Mouse (Mus musculus): ENCODE measurements around the gene Vezt.

Vezt gene

DNA sequence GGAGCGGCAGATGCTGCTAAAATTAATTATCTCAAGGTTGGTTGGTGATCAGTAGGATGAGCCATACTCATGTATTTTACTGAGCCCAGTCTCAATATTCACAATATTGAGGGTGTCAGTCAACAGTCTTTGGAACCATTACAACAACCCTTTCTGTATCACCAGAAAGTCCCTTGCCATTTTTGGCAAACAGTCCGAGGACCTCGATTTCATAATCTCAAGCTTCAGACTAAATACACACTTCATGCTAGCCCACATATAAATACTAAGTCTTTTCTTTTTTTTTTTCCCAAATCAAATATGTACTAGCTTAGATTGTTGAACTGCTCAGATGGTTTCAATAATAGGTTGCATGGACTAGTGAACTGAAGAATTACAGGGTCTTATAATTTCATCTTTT lies 84.6 kb downstream of the Vezt start:
- DNase-seq (ENCODE audit: low spot score): no peak

DNA sequence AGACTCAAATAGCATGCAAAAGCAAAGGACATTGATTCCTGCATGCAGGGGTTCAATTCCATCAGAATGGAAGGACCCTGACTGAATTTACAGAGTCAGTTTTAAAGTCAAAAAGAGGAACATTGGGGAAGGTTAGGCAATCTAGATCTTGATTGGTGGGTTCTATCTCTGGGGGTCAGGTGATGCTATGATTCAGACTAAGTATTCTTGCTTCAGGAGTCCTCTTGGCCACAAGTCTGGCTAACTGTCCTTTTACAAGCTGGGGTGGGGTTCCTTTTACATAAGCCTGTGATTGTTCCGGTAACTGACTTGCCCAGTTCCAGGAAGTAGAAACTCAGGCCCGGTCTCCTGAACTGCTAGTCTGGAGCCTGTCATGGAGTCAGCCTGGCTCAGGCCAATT lies 85.7 kb downstream of the Vezt start:
- no peak for DNase-seq (ENCODE audit: low spot score)

DNA sequence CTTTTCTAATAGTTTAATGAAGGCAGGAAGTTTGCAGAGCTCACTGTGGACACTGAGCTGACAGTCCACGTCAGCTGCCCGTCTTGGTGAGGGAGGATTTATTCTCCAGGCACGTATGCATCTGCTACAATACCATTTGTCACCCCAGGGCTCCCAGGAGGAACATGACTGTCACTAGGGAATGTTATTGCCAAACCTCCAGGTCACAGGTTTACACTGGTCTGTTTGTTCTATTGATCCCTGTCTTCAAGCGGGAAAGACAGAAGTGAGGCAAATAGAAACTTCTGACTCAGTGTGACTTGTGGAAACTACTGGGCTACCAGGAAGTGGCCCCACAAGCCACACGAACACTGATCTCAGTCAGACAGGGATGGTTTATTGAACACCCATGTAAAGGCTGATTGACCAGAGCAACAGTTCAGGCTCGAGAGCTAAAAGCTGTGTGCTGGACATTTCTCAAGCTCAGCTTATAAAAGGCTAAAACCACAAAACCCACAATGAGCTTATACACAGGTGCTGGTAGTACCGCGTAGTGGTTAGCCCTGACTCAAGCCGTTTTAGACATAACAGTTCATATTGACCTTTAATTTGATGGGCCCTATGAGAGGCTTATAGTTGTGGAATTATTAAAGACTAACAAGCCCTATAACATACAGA lies 89.6 kb downstream of the Vezt start:
- no peak for DNase-seq (ENCODE audit: low spot score)

DNA sequence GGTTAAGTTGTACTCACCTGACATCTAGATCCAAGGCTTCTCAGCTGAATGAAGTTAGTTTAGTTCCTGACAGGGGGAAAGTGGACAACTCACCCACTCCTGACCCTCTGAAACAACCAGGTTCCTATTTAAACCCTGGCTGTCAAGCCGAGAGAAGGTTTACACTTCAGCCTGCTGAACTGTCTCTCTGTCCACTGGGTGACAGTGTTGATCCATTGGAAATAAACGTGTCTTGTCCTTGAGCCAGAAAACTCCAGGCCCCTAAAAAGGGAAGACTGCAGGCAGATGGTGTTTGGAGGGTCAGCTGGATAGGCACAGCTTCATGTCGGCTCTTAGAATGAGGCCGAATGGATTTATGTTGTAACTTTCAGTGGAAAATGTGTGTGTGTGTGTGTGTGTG lies 90.3 kb downstream of the Vezt start:
- no peak for DNase-seq (ENCODE audit: low spot score)

DNA sequence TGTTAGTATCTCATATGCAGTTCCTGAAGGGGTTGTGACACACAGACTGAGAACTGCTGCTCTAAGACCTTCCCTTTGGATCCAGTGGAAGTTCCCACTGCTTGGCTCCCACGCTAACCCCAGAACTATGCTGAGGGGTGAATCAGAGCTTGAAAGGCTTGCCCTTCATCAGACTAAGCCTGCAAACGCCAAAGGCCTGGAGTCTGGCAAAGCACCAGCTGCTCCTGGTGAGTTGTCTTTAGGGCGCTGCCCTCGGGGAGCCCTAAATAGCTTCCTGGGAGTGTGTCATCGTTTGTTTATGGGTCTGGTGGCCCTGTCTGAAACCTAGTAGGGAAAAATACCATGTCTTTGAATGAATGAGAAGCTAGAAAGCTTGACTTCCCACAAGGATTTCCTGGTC lies 91.4 kb downstream of the Vezt start:
- no peak for DNase-seq (ENCODE audit: low spot score)

DNA sequence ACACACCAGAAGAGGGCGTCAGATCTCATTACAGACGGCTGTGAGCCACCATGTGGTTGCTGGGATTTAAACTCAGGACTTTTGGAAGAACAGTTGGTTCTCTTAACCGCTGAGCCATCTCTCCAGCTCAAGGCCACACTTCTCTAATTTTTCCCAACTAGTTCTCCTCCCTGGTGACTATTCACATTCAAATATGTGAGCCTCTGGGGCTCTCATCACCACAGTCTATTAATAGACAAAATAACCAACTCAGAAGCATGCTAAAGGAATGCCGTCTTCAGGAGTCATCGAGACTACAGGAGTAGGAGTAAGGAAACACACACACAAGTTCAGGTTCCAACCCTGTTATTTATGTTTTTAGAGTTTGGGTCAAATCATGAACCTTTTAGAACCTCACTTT lies 95.3 kb downstream of the Vezt start:
- DNase-seq (ENCODE audit: low spot score): no peak

DNA sequence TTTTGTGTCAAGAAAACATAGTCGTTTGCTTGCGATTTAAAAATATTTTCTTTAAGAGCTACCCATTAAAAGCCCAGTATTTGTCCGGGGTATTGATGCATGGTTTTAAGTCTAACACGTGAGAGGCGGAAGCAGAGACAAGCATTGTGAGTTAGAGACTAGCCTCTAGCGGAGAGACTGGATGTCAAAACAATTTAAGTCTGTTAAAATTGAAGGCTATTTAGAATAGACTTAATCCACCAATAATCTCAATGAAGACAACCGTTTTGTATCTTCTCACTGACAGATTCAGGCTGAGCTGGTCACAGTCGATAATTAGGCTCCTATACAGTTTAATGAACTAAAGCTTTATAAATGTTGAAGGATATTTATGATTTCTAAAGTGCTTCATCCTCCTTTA lies 95.9 kb downstream of the Vezt start:
- DNase-seq (ENCODE audit: low spot score): no peak

DNA sequence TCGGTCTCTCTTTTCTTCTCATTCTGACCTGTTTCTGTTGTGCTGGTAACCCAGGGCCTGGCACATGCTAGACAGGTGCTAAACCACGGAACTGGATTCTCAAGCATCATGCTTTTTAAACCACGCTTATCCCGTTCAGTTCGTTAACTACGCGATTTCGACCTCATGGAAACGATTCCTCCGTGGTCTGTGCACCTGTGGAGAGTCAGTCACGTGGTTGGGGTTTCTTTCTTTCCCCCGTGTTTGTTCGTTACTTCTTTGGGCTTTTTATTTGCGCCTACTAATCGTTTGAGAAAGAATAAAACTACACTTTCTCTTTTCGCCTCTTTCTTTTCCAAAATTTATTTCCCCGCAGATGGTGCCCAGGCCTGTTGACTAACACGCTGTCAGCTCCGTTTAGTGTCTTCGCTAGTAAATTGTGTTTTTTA lies 96.8 kb downstream of the Vezt start:
- no peak for DNase-seq (ENCODE audit: low spot score)

DNA sequence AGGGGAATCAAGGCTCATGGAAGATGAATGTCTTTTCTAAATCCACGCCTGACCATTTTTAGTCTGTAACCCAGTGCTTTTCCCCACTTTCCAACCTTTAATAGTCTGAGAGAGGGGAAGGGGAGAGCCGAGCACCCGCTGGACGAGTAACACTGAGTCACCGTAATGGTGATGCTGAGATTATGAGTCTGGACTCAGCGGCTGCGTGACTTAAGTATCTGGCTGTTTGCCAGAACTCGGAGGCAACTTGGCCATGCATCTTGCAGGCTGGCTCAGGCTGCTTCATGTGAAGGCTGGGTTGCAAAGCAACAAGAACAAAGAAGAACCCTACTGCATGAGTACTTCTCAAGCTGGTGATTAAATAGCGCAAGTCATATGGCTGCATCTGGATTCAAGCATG lies 101.6 kb downstream of the Vezt start:
- DNase-seq (ENCODE audit: low spot score): no peak

DNA sequence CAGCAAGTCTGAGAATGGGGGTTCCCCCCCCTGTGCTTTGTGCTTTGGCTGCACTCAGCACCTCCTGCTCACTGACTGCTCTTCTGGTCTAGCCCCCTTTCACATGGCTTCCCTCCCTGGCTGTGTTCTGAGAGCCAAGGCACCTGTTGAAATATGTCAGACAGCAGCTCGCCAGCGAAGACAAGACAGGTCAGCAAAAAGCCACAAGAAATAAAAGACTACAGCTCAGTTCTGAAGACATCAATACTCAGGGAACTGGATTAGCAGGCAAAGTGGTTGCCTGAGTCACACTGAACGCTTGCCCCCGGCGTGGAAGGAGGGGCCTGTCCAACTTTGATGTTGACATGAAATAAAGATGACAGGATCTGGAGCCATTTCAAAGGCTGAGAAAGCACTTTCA lies 102.8 kb downstream of the Vezt start:
- DNase-seq (ENCODE audit: low spot score): no peak

DNA sequence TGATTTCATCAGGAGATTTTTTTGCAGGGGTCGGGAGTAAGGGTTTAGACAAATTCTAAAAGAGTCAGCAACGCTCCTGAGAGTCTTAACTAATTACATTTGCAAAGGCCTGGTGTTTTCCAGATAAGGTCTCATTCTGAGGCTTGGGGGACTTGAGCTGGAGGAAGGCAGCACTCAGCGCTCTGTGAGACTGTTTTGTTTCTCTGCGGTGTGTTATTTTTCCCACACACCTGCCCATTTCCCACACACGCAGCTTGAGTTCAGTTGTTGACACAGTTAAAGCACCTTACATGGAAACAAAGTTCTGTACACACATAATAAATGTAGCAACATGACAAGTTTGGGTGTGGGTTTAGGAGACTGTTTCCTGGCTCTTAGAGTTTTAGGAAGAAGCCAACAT lies 103.6 kb downstream of the Vezt start:
- DNase-seq (ENCODE audit: low spot score): no peak

DNA sequence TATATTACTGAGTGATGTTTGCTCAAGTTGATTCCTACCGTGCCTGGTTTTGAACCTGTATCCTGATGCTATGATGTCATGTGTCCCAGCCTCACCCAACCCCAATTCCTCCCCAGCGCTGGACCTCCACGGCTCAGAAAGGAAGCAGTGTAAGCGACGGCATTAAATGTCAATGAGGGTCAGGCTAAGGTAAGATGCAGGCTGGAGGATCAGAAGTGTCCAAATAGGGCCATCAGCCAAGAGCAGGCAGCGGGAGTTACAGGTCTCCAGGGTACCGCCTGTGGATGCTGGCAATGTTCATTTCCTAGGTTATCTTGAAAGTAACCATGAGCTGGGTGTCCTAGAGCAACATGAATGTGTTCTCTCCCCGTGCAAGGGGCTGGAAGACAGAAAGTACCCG lies 104.2 kb downstream of the Vezt start:
- no peak for DNase-seq (ENCODE audit: low spot score)

DNA sequence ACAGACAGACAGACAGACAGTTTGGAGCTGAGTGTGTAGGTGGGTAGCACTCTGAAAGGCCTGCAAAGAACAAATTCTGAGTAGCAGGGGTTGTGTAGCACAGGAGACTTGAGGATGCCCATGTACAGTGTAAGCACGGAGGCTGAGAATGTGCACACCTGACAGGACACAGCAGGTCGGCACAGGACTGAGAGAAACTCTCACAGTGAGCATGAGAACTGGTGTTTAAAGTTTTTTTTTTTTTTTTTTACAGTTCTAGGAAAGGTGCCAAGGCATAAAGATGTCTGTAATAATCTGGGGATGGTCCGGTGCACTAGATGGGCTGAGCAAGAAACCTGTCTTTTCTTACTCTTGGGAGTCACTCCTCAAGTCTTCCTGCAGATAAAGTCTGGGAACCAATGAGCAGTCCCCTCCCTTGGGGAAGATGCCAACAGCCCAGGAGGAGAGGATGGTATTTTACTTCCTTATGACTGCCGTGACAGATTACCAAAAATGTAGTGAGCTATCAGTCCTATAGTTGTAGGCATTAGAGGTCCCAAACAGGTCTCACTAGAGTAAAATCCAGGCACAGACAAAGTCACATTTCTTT lies 105.3 kb downstream of the Vezt start:
- DNase-seq (ENCODE audit: low spot score): no peak

DNA sequence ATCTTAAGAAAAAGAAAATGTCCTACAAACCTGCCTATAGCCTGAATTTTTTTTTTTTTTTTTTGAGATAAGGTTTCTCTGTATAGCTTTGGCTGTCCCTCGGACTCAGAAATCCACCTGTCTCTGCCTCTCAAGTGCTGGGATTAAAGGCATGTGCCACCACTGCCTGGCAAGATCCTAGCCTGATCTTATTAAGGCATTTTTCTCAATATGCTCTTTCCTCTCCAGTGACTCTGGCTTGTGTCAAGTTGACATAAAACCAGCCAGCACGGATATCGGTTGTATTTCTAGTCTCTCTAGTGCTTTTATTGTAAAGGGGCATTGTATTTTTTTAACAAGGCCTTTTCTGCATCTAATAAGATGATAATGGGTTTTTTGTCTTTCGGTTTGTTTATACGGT lies 111.0 kb downstream of the Vezt start:
- no peak for DNase-seq (ENCODE audit: low spot score)

DNA sequence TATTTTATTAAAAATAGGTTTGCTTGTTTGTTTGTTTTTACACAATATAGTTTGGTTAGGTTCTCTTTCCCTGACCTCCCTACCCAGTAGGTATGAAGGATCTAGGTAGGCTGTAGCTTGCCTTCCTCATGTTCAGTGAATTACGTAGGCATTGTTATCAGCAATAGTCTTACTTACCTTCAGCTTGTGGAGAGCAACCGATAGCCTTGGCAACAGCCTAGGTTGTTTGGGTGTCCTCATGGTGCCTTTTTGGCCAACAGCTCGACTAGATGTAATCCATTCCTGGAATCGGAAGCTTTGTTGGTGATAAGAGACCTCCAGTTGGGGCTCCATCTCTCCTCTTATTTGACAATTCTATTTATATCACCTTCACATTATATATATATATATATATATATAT lies 114.5 kb downstream of the Vezt start:
- DNase-seq (ENCODE audit: low spot score): no peak

DNA sequence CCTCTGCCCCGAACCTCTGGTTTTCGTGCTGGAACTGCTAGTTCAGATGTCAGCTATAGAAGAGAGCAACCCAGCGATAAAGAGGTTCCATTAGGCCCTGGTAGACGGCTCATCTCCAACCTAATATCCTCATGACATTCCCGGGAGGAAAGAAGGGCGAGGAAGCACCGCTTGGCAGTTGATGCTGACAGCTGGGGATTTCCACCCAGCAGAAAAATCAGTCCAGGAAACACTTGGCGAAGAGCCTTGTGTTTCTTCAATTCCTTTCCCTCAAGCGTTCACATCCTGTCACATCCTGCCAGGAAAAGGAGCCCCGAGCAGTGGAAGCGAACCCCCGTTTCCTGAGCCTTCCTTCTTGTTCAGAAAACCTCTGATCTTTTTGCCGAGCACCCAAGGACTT lies 116.4 kb downstream of the Vezt start:
- DNase-seq (ENCODE audit: low spot score): no peak

DNA sequence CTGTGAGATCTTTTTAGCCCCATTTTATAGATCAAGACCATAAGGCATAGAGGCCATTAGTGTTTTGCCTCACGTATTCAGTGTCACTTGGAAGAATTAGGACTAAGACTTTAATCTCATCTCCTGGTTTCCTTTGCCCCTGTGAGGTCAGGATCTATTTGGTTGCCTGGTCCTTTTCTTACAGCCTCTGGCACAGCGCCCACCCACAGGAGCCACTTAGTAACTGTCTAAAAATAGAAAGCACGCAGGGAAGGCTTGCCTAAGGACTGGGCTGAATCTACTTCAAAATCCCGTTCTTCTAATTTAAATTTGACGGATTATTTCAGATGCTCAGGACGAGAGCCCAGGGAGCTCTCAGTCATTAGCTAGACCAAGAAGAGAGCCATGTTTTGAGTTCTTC lies 116.9 kb downstream of the Vezt start:
- no peak for DNase-seq (ENCODE audit: low spot score)

DNA sequence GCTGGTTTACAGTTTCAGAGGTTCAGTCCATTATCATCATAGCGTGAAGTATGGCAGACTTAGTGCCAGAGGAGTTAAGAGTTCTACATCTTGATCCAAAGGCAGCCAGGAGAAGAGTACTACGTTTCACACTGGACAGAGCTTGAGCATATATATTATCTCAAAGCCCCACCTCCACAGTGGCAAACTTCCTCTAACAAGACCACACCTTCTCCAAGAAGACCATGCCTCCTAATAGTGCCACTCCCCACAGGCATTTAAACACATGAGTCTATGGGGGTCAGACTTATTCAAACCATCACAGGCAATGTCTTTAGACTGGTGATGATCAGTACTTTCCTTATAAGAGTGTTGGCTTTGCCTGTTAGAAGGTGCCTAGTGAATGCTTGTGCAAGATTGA lies 117.5 kb downstream of the Vezt start:
- no peak for DNase-seq (ENCODE audit: low spot score)

DNA sequence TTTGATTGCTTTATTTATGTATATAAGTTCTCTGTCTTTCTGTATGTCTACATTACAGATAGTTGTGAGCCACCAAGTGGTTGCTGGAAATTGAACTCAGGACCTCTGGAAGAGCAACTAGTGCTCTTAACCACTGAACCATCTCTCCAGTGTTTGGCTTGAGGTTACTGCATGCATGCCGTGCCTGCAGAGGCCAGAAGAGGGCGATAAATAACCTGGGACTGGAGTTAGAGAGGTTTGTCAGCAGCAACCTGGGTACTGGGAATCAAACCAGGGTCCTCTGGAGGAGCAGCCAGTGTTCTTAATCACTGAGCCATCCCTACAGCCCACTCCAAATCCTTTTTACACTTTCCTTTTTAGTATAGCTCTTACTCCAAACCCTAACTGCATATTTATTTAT lies 118.8 kb downstream of the Vezt start:
- DNase-seq (ENCODE audit: low spot score): no peak

DNA sequence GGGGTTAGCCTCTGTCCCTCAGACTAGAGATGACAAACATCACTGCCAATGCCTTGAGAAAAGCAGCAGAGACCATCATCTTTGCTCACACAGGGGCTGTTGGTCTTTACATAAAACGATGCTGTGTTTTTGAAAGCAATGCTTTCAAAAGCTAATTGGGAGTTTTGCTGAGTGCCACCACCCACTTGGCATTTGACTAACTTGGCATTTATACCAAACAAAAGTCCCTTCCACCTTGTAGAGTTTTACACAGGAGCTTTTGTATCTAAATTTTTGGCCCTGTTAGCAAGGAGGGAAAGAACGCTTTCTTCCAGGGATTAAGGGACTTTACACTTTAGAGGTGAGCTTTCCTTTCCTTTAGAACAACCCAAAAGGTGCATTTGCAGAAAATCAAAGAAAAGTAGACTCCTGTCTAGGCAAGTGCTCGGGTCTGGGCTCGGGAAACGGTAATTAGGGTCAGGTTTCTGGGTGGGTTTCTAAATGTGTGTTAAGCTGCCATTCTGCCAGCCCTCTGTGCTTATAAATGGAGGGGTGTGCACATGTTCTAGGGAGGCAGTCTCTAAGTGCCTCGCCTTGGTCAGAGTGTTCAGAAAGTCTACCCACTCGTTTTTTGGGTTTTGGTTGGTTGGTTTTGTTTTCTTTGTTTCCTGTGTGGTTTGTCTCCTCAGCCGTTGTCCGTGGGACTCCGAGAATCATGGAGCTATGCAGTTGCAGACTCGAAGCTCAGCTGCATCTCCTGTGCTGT lies 119.9 kb downstream of the Vezt start:
- no peak for DNase-seq (ENCODE audit: low spot score)

DNA sequence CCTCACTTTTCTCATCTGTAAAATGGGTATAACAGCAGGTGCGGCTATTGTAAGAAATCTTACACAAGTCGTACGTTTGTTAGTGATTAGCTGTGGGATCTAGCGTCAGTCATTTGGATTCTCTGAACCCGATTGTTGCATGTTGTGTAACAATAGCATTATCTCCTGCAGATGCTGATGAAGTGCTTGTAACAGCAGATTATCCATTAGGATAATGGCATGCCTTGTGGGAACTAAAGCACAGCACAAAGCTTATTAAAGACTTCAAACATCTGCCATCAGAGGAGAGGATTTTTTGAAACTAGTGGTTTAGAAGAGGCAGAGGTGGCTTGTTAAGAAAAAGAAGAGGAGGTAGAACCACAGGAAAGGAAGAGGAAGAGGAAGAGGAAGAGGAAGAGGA lies 122.1 kb downstream of the Vezt start:
- no peak for DNase-seq (ENCODE audit: low spot score)

DNA sequence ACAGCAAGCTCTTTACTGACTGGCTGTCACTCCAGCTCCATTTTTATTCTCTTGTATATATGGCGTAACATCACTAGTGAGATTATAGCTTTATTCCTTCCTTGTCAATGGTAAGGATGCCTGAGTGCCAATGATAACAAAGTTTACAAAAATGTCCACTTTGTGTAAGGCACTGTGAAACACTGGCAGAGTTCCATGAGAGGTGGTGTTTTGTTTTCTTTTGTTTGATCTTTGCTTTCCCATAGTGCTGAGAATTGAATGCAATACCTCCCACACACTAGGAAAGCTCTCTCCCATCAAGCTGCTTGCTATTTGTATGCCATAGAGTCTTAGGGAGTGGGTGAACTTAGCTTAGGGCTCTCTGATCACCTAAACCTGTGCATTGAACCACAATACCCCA lies 122.7 kb downstream of the Vezt start:
- DNase-seq (ENCODE audit: low spot score): no peak

DNA sequence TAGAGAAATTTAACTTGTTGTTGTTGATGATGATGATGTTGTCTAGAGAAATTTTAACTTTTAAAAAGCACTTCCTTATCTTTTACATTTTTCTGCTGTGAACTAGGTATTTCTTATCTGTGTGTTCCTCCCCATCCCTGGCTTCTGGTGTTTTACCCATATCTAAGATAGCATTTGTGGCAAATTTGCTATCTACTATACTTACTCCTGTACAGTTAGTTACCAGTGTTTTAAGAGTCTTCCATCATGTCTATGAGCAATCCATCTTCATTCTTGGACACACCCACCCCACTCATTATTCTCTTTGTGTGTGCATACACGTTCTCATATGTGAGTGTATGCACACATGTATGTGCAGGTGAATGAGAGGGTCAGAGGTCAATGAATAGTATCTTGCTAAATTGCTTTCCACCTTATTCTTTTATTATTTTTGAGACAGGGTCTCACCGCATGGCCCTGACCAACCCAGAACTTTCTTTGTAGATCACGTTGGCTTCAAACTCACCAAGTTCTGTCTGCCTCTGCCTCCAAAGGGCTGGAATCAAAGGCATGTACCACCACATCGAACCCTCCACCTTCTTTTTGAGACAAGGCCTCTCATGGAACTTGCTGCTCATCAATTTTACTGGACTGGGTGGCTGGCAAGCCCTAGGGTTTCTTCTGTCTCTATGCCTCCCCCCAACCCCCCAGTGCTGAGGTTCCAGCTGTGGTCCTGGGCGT lies 123.3 kb downstream of the Vezt start:
- no peak for DNase-seq (ENCODE audit: low spot score)

Measured in urinary bladder, postnatal 10 days (tissue).